Mouse (Mus musculus): ENCODE results near the gene Cdkl1.

DNA sequence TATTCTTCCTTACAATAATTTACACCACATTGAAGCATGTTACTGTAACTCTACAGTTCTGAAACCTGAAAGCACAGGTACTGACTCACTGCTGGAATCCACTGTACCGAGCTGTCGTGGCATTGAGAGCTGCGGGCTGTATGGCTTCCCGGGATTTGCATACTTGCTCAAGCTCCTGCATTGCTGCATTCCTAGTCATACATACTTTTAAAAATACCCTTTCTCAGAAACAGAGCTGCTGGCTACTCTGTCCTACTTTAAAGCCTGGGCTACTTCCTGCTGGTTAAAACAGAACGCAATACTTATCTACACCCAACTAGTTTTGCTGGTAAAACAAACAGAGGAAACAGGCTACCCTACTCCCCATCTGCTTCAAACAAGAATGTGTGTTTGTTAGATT is 46.9 kb downstream of the Cdkl1 start:
- no peak for TF ChIP-seq GATA1 (IDR thresholded peaks at IDR 0.05; ENCODE audit: borderline replicate concordance, low read length)
- TF ChIP-seq CTCF (IDR thresholded peaks at IDR 0.05; ENCODE audit: low read depth, low read length): no peak
